Mouse (Mus musculus): Measurements from ENCODE around the gene Mars.

DNA sequence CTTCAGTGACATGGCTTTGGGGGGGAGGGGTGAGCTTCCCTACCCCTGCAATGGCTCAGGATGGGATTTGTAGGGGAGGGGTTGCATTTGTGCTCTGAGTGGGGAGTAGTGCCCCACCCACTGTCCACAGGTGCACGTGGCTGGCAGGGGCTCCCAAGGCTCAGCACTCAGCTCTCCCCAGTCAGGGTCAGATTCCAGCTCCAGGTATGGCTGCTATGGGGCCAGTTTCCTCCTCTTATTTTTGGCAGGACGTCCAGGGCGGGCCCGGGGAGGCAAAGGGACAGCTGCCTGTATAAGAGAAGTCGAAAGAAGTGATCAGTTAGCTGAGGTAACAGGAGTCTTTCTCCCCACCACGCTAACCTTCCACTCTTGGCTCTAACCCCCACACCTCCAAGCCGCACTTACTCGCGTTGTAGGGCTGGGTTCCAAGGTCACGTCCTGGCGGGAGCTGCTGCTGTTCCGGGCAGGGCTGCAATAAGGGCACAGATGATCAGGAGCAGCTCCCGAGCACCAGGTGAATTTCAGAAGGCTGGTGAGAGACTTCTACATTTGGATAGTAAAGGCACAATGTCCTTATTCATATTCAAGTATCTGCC, 28.9 kb downstream of the Mars start:
- no peak for TF ChIP-seq POLR2A (IDR thresholded peaks at IDR 0.05; ENCODE audit: insufficient read depth, low read depth, low read length)
- TF ChIP-seq CTCF (IDR thresholded peaks at IDR 0.05; ENCODE audit: insufficient read depth, low read depth, low read length): no peak

Measured in olfactory bulb, adult 2 months (tissue).